Mouse (Mus musculus) brain, embryonic 14.5 days (tissue): ENCODE measurements around the gene Camsap2.

Source experiments
- CTCF ChIP-seq: fragments of 200-500 bp; IDR thresholded peaks from 2 replicates; pipeline ENCODE4 v1.5.1; 2012; ENCODE audit warnings: inconsistent platforms, mild to moderate bottlenecking, moderate library complexity, borderline replicate concordance; ENCODE audit not compliant: insufficient read depth, insufficient read length; ENCODE audit errors: extremely low read depth
- POLR2A ChIP-seq: fragments of 200-500 bp; IDR thresholded peaks from 2 replicates; pipeline ENCODE4 v1.6.1; 2012; ENCODE audit warnings: mild to moderate bottlenecking, inconsistent platforms, borderline replicate concordance; ENCODE audit not compliant: poor library complexity, insufficient read depth, insufficient read length, severe bottlenecking; ENCODE audit errors: extremely low read depth

DNA sequence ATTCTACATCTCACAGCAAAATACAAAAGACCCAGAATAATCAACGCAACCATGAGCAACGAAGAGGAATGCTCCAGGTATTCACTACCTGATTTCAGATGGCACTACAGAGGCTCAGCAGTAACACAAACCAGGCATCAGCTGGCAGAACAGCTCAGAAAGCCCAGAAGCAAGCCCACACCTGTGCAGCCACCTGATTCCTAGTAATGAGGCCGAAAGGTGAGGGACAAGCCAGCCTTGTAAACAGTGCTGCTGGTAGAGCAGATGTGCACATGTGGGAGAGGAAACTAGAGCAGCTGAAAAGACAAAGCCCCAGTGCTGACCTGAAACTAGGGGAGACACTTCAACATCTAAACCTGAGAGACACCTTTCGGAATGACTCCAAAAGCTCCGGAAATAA lies 36.7 kb downstream of the Camsap2 start:
- TF ChIP-seq CTCF (no peak), POLR2A (no peak)
